Mouse (Mus musculus): ENCODE data around the gene Mpl.

Gene Mpl

DNA sequence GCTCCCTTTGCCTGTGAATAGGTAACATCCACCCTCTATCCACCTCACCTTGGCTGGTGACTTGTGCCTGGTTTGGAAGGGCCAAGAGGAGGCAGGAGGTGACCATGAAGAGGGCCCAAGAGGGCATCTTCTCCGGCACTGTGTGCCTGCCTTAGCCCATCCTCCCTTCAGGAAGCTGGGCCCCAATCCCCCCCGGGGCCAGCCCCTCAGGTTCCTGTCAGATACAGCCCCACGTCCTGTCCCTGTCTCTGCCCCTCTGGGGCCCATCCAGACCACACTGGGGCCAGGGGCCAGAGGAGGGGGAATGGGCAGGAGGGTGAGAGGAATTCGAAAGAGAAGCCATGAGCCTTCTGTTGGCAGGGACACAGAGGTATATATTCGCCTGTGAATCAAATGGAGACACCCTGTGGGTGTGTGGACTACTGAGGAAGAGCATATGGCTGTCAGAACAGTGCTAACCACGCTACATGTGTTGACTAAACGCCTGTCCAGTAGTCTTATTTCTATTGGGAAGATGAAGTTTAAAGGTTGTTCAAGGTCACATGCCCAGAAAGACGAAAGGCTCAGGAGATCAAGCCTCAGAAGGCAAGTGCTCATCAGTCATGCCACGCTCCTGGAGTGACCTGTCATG is at the start of gene Mpl:
Gene Mpl (minus strand): TSS at position 169 of the 631 bp plus-strand sequence.
- no peak for DNase-seq

DNA sequence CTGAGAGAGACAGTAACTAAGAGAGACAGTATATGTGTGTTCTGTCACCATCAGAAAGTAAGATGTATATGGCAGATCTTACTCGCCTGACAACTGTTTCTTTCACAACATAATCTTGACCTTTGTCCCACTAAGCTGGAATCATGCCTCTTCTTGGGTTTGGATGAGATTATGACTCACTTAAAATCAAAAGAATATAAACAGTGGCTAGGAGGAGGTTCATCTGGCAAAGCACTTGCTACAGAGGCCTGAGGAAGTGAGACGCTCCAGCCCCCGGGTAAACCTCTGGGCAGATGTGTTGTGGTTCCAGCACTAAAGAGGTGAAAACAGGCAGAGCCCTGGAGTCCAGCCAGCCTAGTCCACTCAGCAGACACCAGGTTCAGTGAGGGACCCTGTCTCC is 48.2 kb upstream of the Mpl start:
- no peak for DNase-seq

DNA sequence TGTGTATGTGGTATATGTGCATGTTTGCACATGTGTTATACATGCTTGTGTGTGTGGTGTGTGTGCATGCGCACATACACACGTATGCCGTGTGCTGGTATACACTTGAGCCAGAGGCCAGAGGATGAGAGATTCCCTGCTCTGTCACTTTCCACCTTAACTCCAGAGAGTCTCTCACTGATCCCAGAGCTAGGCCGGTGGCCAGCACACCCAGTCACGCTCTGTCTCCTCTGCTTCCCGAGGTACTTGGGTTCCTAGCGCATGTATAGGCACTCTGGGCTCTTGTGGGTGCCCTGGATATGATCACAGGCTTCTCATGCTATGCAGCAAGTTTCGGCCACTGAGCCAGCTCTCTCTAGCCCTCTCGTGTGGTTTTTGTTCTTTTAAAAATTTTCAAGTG is 43.5 kb upstream of the Mpl start:
- DNase-seq: peak; percentile 59

DNA sequence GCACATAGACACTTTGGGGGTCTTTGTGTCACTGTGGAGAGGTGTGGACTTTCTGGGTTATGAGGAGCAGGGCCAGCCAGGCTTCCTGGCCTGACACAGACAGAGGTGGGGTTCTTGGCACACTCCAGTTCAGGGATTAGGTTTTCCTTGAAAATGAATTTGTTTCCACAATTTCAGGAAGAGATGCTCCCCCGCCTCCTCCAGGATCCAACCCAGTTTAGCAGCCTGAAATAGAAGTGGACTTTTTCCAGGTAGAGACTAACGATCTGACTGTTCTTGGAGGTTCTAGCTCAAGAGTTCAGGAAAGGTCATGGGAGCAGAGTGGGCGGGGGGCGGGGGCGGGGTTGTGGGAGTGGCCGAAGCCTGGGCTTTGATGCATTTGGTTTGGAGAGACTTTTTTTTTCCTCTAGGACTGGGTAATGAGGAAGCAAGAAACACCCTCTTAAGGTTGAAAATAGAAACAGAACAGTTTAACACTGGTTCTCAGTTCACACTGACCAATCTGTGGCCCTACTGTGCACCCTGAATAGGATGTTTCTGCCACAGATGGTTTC is 42.9 kb upstream of the Mpl start:
- DNase-seq: peak; percentile 73

DNA sequence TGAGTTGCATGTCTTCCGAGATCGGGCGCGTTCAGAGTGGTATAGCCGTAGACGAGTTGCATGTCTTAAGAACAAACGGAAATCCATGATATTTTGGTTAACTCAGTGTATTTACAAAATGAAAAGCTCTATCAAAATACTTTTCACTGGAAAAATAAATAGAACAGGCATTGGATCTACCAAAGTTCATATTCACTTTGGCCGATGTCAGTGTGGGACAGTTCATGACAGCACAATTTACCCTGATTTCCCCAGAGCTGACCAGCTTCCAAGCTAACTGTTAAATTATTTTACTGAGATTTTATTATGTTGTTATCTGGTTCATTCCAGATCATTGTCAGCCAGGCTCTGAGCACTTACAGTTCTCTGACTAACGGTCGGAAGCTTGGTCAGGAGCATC is 33.1 kb upstream of the Mpl start:
- DNase-seq: no peak

DNA sequence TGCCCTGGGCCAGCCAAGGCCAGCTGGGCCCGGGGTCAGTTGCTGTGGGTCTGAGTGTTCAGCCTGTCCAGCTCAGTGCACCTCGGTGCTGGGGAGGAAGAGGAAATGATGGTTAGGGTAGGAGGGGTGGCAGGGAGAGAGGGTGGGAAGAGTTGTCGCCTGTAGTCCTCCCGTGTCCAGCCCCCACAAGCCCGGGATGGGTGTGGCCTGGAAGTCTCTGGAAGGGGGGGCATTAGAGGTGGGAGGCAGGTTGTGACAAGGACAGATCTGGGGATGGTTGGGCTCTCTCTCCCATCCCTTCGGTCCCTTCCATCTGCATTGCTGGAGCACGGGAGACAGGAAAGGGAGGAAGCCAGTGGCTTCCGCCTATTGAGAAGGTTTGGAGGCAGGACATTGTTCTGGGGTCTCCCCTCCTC is 32.4 kb upstream of the Mpl start, which contains the start of gene Tie1:
Gene Tie1 (minus strand): TSS at position 345 of the 416 bp plus-strand sequence.
- DNase-seq: peak; percentile 82

DNA sequence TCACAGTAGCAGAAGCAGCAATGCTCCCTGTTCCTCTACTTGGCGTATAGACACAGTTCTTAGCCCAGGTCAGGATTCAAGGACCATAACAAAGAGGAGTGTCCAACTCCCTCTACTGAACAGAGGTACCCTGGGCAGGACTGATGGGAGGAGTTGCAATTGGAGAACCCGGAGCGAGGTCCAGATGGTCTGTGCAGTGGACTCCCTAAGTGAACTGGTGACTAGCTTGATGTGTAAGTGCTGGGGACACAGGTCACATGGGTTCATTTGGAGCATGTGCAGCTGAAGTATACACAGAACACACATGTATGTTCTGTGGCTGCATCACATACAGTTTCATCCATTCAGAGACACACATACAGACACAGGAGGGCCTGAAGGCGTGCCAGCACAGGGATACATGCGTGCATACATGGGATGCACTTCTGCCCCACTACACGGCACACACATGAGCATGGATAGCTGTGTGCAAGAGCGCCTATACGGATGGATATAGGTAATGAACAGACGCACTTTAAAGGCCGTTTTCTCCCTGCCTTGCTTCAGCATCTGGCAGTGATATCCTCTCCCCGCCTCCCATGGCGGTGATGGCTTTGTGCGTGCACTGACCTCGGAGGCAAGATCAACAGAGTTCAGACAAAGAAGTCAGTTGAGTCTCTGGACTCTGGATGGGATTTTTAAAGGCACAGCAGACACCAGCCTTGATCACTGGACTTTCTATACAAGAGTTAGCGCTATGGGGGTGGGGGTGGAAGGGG is 19.6 kb upstream of the Mpl start:
- no peak for DNase-seq

DNA sequence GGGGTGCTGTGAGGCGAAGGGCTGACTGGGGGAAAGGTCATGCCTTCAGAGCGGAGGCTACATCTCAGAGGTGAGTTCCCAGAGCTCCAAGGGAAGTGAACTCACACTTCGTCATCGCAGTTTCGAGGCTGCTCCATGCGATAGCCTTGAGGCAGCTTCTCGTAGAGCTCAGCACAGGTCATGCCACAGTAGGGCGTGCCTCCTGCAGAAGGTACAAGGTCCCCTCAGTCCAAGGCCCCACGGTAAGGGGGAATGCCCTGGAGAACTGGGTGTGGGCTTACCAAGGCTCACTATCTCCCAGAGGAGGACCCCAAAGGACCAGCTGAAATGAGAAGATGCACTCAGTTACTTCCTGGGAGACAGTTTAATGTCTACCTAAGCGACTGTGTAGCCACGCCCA is 15.4 kb upstream of the Mpl start:
- no peak for DNase-seq

DNA sequence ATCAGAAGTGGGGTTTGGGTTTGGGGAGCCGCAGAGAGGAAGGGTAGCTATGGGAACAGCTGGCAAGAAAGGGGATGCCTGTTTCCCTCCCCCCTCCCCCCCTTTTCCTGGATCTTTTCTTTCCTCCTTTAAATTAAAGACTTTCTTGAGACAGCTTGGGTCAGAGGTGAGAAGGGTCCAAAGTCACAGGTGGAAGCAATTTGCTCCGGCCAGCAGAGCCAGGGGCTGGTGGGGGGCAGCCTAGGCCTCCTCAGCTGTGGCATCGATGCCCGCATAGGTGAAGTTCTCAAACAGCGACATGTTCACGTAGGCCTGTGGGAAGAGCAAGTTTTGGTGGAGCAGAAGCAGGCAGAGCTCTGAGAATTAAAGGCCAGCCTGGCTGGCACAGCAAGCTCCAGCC is 14.0 kb upstream of the Mpl start:
- no peak for DNase-seq

DNA sequence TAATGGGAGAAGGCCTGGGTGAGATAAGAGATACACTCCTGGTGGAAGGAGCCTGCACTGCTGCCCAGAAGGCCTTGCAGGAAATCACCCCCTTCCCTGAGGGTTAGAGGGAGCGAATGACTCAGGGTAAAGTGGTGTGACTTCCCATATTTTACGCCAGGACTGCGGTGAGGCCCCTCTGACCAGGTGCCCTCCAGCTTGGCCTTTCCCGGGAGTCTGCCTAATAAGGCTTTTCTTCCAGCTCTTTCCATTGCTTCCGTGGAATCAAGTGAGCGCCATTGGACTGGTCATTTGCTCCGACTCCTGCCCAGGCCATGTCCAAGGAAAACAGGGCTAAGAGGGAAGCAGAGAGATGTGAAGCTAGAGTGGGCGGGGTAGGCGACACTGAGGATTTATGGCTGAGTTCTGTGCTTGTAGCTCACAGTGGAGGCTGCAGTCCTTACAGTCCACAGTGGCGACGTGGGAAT is 8.4 kb upstream of the Mpl start:
- peak; percentile 24 for DNase-seq

DNA sequence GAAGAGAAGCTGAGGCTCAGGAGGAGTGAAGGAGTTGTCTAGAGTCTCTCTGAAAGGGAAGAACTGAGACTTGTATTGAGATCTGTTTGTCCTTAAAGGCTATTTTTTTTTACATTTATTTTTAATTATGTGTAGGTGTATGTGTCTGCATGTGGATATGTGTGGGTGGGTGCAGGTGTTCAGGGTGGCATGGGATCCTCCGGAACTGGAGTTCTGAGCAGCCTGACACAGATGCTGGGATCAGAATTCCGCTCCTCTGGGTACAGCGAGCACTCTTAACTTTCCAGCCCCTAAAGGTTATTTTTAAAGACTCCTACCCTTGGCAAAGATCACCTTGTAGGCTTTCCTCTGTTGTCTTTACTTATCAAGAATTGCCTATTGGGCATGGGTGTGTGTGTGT is 7.6 kb upstream of the Mpl start:
- no peak for DNase-seq

DNA sequence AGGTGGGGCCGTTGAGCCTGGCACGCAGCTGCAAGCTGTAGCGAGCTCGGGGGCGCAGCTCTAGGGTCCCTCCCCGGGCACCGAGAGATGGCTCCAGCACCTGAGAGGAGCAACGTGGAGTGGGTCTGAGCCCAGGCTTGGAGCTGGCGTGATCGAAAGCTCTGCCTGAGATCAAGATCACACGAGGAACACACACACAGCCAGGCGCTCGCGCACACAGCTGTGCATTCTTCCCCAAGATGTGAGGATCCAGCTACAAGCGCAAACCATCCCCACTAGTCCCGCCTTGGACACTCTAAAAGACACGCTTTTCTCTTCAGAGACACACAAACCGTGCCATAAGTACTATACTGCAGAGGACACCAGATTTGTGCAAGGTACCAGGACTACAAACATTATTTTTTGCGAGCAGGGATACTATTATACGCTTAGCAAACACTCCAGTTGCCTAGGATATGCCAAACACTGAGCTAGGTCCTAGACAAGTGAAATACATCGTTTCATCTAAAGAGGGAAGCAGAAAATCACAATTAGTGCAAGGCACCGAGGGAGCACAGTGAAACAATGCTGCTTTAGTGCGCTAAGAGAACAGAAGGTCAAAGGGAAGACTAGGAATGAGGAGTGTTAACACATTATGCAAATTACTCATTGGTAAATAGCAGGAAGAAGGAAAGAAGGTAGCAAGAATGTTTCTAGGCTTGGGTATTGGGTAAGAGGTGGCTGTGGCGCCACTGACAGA is 10.7 kb downstream of the Mpl start:
- DNase-seq: no peak

DNA sequence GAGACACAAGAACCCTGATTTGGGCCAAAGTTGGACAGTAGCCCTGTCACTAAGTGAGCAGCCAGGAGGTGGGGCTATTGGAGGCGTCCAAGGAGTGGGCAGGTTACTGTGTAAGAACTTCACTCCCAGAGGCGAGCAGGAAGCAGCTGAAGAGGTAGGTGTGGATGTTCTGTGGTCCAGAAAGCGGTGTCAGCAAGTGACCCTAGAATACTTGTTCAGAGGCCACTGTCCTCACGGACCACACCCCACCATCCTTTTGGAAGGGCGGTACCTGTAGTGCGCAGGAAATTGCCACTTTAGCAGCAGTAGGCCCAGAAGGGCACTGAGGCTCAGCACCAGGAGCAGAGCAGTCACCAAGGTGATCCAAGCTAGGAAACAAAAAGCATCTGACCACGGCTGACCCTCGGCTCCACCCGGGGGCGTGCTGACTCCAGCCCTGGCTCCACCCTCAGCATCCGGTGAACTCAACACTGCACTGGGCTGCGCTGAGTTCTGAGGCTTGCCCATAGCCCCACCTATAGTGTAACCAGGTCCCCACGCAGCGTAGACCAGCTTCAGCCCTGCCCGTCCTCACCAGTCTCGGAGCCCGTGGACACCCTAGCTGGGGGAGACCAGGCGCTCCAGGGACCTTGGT is 11.4 kb downstream of the Mpl start:
- peak; percentile 66 for DNase-seq

DNA sequence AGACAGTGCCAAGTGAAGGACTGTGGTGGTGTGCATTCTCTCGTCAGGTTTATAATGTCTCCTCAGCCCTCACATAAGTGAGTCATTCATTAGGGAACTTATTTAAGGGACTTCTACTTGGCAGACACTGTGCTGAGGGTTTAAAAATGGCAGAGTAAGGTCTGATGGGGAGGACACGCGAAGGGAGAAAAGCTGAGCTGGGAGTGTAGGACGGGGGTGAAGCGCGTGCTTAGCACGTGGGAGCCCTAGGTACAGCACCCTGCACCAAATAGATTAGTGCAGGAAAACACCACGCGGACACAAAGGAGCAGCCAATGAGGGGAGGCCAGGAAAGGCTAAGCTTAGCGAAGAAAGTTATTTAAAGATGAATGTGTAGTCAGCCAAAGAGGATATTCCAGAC is 12.2 kb downstream of the Mpl start:
- no peak for DNase-seq

DNA sequence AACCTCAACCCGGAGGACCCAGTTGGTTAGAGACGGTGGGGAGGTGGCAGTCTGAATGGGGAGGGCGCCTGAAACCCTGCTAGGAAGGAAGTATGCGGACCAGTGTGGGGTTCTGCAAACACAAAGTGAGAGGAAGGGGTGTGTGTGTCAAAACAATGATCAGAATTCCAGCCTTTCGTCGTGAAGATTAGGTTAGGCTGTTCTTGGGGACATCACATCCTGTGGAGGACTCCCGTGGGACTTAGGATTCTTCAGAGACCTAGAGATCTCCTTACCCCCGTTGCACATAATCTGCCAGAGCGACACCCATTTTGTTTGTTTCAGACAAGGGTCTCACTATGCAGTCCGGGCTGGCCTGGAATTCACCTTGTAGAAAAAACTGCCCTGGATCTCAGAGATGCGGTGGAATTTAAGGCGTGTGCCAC is 19.5 kb downstream of the Mpl start:
- no peak for DNase-seq

DNA sequence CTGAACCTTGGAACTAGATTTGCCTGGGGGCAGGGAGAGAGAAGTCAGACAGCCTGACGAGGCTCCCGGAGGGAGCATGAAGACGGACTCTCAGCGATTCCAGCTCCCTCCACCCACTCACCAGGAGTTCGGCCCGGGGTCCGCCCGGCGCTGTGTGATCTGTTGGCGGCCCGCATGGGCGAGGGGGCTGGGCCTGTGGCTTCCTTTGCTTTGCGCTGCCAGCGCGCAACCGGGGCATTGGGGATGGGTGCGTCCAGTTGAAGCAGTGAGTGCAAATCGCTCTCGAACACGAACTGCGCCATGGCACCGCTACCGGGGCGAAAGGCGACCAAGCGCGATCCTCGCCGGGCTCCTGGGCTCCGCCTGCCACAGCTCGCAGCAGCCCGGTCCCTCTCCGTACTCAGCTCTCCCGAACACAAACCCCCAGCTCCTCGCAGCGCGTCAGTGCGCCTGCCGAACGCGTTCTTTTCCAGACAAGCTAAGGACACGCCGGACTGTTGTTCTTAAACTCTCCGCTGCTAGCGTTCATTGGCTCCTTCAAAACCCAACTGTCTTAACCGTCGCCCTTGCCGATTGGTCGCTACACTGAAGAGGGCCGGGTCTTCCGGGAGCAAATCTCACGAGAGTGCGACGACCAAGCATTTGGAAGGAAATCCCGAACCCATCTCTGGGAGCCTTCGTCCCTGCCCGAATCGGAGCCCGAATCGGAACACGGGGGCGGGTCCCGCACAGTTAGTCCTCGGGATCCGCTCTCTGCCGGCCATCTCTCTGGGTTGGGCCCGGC is 20.3 kb downstream of the Mpl start, which contains the start of gene Cdc20:
Gene Cdc20 (minus strand): TSS at position 533 of the 784 bp plus-strand sequence.
- peak; percentile 89 for DNase-seq

DNA sequence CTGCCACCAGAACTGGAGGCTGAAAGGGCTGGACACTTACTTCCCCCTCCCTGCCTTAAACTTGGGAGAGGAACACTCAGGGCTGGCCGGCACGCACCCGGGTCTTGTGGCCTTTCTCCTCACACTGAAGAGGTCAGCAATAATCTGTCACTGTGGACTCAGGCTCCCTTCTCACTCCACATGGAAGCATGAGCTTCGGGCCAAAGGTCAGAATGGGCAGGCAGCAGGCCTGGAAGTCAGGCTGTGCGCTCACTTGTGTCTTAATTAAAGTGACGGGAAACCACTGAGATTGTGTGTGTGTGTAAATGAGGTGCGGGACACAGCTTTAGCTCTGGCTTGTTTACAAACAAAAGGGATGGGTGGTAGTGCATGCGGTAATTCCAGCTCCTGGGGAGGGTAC is 25.0 kb downstream of the Mpl start:
- DNase-seq: peak; percentile 82

DNA sequence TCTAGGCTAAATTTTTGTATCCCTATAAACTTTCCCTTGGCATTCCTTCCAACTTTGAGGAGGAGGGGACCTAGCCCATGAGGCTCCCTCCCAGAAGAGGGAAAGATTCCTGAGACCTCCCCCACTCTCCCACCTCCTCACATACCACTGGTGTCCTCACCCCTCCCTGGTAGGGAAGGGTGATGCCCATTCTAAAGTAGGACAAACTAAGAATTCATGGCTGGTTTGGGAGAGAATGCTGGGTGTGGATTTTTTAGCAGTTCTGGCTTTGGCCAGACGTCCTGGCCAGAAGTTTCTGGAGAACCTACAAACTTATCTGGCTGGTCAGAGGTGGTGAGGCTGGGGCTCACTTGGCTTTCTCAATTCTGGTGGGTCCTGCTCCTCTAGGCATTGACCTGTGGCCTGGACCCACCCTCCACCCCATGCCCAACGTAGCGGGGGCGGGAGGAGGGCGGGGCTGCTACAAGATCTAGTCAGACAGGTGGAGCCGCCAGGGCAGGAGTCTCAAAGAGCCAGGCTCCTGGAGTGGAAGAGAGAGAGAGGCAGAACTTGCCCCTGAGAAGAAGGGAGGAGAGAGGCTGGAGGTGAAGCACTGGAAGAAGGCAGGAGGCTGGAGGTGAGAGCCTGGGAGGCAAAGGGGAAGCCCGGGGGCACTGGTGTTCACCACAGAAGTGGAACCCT is 28.0 kb downstream of the Mpl start:
- DNase-seq: peak; percentile 63

DNA sequence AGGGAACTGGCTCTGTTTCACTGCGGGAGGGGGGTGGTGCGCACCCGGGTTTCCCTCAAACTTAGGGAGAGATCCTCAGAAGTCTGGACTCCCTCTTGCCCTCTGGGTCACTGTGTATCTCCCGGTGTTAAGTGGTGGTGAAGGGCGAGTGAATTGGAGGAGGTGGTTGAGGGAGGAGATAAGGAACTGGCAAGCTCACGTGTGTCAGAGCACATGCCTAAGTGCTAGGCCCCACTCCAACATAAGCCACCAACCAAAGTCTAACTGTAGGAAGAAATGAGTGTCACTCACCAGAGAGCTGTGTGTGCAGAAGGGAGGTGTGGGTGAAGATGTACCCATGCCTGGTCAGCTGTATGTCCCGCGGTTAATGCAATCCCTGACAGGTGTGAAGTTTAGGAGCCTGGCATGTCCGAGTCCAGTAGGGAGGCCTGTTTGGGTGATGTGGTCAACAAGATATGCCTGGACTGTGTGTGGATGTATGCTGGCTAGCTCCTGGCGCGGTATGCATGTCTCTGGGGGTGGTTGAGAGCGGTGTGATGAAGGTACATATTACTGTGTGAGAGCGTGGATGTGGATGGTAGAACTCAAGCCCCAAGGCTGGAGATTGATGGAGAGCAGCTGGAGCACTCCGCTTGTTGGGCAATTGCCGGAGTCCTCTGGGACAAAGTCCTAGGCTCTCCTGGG is 28.6 kb downstream of the Mpl start:
- peak; percentile 47 for DNase-seq

DNA sequence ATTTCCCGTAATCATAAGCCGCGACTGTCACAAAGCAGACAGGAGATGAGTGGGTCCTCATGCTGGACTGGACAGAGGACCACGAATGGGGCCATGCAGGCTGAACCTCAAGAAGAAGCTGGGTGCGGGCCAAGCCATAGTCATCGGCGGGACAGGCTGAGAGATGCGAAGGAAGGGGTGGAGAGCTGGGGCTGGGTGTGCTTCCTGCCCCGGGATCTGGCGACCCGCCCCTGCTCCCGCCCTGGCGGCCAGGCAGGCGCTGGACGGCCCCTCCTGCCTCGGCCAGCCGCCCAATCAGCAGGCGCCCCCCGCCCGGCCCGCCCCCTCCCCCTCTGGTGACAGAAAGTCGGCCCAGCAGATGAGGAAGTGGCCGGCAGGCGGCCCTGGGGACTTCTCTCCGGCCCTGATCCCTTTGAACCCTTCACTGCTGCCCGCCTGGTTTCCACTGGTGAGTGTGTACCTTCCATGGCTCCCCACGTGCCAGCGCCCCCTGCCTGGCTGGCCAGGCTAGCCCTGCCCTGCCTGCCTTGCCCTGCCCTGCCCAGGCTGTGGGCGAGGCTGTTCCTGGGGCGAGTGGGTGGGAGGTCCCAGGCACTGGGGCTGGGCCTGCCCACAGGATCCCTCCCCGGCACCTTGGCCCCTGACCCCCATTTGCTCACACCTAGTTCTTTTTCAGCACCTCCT is 29.4 kb downstream of the Mpl start, which contains the start of gene Elovl1:
Gene Elovl1 (plus strand): TSS at position 326 of the 684 bp plus-strand sequence.
- DNase-seq: peak; percentile 93

All from kidney, adult 11 months (tissue).